Mouse (Mus musculus) cerebellum, adult 2 months (tissue): ENCODE measurements around the gene Atp8b4.

Experiments
- CTCF ChIP-seq: fragments of 200-500 bp; IDR thresholded peaks from 2 replicates; pipeline ENCODE4 v1.5.1; 2011; ENCODE audit warnings: low read depth, mild to moderate bottlenecking, control low read depth, low read length, moderate library complexity, borderline replicate concordance; ENCODE audit not compliant: insufficient read depth
- POLR2A ChIP-seq: fragments of 200-500 bp; IDR thresholded peaks from 2 replicates; pipeline ENCODE4 v1.6.1; 2011; ENCODE audit warnings: low read length, control low read depth, borderline replicate concordance; ENCODE audit not compliant: insufficient read depth

DNA sequence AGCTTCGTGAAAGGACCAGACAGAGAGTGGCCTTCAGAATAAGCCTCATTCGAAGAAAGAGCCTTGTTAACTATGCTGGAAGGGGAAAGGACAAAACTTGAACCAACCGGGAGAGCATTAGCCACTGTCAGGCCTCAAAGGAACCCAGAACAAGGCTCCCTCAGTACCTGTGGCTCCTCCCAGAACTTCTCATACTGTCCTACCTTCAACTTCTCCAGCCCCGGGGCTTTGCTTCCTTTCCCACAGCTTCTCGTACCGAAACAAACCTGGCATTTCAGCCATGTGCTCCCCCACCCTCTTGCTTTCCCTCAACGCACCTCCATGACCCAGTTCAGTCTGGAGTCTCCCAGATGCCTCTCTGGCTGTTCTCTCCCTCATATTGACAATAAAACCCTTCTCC, 160.3 kb downstream of the Atp8b4 start:
- no peak for TF ChIP-seq CTCF
- no peak for TF ChIP-seq POLR2A
